Mouse (Mus musculus): ENCODE measurements around the gene Paqr5.
A peak's percentile ranks its signal among the peaks of the same experiment; 100 is the strongest.

Paqr5 gene

DNA sequence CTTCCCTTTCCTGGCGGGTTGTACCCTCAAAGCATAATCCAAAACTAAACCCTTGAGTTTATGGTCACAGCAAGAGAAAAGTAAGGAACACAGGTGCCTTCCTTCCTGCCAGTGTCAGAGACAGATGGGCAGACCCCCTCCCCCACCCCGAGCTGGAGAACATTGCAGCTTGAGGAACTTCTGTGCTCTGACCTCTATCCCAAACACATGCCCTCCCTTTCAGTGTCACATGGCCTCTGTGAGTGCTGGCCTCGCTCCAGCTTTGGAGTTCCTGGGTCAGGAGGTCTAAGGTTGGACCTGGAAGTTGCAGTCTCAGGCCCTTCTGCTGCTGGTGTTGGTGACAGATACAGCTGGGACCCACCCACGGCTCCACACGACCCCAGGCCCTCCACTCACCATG, 65.9 kb downstream of the Paqr5 start:
- no peak for DNase-seq (ENCODE audit: extremely low spot score, low read depth, low spot score)

DNA sequence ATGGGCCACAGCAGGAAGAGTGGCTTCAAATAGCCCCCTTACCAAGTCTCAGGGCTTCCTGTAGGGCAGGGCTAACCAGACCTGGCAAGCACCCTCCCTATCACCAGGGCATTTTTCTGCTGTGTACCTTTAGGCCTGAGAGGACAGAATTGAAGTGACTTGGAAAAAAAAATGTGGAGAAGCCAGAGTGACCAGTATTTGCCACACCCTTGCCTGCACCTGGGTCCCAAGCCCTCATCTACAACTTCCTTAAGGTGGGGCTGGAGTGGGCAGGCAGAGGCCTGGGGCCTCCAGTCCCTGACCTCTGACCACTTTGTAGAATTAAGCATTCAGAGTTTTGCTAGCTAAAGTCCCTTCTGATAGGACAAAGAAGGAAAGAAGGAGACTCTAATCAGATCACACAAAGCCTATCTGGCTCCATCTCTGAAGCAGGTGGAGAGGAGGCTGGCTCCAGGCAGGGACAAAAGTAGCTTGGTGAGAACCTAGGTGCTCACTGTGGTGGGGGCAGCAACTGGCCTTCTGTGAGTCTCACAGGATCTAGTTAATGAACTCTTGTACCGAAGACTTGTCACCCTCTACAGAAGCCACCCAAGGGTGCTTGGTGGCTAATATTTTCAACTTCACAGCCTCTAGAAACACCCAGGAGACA, 66.6 kb downstream of the Paqr5 start:
- DNase-seq (ENCODE audit: extremely low spot score, low read depth, low spot score): no peak

DNA sequence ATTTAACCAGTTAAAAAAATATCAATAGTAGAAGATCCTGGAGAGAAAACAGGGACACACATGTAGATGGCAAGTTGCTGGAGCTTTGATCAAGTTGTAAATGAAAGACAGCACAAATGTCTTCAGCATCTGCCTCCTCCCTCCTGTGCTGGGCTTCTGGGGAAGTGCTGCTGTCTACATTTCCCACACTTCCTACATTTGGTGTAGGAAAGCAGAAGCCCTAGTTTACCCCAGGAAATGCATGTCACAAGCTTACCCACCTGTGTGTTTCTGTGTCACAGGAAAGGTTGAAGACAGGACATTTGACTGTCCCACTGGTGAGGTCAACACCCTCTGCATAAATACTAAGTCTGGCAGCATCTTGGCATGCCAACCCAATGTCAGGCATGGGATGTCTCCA, 71.9 kb downstream of the Paqr5 start:
- no peak for DNase-seq (ENCODE audit: extremely low spot score, low read depth, low spot score)

DNA sequence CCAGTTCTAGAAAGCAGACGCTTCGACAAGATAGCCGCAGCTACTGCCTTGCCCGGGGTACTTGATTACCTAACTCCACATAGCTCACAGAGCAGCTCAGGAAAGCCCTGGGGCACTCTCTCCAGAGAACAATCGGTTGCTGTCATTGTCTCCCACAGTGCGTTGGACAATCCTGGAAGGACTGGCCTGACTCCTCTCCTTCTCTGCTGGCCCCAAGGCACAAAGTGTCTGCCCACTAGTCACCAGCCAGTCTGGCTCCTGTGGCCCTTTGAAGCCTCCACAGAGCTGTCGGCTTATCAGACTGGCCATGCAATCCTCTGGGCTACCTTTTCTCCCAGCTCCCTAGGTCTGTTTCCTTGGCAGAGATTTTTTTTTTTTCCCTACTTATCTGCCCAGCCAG, 74.4 kb downstream of the Paqr5 start:
- no peak for DNase-seq (ENCODE audit: extremely low spot score, low read depth, low spot score)

DNA sequence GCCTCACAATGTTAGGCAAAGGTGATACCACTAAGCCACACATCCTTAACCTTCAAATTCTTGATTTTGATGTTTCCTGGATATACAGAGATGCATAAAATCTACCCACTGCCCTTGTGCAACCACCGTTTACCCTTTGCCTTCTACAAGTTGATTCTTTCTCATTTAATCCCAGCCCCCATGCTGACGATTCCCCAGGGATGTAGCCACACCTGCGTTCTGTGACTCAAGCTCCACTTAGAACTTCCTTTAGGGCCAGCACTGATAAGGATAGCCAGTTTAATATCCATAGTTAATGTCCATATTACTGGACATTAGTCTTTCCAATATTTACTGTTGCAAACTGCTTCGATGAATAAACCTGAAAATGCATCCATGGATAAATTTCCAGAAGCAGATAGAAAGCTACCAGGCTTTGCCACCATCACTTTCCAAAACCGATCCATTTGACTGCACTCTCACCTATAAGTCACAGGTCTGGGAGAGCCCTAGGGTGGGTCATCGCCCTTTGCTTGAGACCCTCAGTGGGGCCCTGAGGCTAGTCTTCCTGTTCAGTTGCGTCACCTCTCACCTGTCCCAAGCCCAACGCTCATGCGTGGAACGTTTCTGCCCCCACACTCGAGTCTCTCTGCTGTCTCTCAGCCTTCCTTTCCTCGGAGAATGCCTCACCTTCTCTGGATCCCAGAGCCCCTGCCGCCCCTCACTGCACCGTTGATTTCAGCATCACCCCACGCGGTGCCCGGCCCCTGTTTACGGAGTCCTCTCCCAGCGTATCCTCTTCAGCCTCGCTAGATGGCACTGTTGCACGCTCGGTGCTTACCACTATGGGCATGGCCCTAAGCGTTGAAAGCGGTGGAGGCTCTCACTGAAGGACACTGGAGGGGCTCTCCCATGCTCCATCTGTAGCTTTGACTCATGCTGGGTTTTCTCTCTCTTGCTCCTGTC, 79.0 kb downstream of the Paqr5 start:
- peak; percentile 84 for DNase-seq (ENCODE audit: extremely low spot score, low read depth, low spot score)

DNA sequence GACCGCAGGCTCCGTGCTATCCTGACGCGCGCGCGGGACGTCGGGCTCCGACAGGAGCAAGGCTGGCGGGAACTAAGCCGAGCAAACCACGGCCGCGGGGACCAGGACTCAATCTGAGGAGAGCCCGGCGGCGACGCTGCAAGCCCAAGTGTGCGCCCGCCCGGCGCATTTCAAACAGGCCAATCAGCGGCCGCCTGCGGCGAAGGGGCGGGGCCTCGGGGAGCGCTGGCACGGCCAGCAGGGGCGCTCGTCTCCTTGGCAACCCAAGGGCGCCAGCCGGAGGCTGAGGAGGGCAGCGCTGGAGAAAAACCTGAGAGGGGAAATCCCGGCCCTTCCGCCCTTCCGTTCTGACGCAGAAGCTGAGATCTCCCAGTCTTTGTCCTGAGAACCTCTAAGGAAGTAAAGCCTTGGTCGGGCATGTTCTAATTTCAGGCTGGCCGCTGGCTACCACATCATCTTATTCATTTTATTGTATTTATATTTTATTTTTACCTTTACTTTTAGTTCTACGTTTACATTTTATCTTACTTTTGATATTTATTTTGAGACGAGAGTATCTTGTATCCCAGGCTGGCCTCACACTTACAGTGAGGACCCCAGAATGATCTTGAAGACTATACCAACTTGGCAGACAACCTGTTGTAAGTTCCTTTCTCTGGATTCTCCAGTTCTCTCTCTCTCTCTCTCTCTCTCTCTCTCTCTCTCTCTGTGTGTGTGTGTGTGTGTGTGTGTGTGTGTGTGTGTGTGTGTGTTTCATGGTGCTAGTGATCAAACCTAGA, 79.8 kb downstream of the Paqr5 start, which contains the start of gene Kif23:
TSS of gene Kif23 (minus strand) at position 152 of the 779 bp plus-strand sequence.
- peak; percentile 89 for DNase-seq (ENCODE audit: extremely low spot score, low read depth, low spot score)

DNA sequence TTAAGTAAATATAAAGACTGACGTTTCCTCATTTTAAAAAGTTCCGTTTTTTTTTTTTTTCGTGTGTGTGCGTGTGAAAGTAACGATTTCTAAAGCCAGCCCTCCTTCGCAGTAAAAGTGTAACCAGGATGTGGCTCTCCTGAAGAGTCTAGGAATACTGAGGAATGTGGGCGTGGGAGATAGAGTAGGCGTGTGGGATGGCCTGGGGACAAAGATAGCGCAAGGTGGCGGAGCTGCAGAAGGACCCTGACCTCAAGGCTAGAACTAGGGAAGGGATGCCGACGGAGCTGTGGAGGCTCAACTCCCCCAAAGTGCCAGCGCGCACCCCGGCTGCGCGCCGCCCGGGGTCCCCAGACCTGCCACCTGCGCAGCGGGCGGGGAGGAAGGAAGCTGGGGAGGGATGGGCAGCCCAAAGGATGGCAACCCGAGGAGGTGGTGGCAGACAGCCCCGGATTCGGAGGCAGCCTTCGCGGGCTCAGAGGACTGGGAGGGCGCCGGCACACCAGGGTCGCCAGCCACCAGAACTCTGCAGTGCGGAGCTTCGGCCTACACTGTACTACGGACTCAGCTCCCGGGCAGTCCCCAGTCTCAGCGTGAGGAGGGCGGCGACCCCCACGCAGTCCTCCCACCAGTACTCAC, 80.6 kb downstream of the Paqr5 start:
- no peak for DNase-seq (ENCODE audit: extremely low spot score, low read depth, low spot score)

DNA sequence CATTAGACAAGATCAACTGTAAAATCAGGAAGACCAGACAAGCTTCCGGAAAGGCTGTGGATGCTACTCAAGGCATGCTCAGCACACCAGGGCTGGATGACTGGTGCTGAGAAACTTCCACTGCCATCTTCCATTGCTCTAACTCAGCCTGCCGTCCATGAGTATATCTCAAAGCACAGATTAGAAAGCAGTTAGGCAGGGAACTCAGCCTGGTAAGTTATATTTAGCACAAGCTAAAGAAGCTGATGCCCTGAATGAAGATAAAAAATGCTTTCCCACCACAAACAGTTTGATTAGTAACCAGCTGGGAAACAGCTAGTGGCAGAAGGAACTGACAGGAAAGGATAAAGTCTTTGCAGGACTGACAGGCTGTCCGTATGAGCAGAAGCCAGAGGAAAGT, 85.6 kb downstream of the Paqr5 start:
- no peak for DNase-seq (ENCODE audit: extremely low spot score, low read depth, low spot score)

DNA sequence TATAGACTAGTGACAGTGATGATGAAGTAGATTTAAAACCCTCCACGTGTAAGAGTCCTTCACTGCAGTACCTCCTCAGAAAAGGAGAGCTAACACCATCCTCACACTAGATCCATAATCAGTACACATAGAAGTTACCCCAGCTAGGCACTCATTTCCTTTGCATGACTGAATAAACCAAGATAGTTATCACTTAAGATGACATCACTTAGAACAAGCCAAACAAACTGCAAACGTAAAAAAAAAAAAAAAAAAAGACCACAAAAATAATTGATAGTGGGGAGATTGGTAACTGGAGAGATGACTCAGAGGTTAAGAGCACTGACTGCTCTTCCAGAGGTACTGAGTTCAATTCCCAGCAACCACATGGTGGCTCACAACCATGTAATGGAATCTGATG, 93.3 kb downstream of the Paqr5 start:
- DNase-seq (ENCODE audit: extremely low spot score, low read depth, low spot score): no peak

DNA sequence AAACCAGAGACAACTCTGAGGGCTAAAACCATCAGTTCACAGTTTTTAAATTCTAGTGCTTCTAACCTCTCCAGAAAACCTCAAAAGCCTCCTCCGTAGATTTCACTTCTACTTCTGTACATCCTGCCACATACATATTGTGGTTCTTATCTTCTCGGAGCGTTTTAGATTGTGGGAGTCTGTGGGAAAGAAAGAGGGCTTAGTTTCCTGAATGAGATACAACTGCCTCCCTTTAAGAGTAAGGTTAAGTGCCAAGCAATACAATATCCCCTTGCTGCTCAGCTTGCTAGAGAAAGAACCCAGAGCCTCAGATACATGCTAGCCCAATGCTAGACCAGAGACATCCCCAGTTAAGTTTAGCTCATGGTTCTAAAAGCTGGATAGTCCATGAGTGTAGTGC, 94.6 kb downstream of the Paqr5 start:
- no peak for DNase-seq (ENCODE audit: extremely low spot score, low read depth, low spot score)

DNA sequence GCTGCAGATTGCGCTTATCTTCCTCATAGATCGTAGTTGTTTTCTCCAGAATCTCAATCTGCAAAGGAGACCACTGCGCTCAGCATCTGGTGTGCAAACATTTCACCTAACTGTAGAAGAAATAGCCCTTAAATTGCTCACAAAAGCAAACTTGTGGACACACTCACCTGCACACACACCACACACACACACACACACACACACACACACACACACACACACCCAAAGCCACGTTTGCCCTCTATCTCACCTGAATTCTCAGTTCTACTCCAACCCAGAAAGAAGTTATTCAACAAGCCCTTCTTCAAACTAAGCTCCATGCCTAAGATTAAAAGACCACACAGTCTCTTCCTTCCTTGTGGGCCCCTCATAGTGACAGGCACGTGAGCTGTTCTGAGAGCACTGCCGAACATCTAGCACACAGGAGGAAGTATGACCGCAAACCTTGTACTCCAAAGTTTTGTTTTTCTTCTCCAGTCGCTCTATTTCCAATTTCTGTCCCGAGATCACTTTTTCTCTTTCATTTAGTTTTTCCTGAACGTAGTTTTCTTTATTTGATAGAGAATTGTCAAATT, 101.5 kb downstream of the Paqr5 start:
- DNase-seq (ENCODE audit: extremely low spot score, low read depth, low spot score): no peak

DNA sequence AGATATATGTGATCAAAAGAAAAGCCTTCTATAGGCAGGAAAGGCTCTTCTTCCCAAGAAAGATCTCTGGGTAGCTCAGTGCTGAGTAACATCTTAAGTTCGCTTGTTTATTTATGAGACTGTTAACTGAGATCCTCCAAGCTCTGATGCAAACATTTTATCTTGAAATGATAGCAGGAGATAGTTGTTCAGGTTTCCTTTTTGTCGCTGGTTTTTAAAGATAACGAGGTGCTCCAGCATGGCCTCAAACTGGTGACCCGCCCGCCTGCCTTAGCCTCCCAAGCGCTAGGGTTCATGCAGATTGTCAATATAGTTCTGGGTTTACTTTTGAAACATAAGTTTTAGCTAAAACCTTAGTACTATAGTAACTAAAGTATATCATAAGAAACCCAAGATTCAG, 106.3 kb downstream of the Paqr5 start:
- no peak for DNase-seq (ENCODE audit: extremely low spot score, low read depth, low spot score)

DNA sequence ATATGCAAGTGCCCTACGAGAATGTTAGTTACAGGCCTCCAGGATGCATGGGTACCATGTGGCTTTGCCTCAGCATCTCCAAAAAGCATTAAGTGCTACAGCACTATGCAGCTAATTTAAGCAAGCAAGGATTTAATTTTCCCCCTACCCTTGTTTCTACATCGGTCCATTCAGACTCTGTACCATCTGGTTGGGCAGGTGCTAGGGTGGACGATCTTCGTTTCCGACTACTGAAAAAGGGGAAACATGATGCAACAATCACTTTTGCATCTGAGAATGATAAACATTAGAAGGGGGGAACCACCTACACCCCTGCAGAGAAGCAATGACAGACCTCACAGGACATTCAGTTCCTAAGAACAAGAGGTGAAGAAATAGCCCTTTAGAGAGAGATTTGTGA, 107.2 kb downstream of the Paqr5 start:
- no peak for DNase-seq (ENCODE audit: extremely low spot score, low read depth, low spot score)

DNA sequence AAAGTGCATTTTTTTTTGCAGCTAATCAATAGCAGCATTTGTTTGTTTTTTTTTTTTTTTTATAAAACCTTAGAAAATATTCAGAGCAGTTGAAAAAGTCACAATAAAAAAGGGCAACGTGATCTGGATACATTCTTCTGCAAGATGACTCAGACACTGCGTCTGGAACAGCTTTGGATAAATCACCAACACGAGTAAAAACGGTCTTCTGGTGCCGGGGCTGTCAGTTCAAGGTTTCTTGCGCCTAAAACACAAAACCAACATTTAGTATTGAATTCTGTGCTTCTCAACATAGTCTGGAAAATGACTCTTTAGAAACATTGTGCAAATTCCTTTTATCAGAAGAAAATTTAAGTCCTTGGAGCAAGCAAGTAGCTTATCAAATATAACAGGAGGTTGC, 109.2 kb downstream of the Paqr5 start:
- DNase-seq (ENCODE audit: extremely low spot score, low read depth, low spot score): no peak

DNA sequence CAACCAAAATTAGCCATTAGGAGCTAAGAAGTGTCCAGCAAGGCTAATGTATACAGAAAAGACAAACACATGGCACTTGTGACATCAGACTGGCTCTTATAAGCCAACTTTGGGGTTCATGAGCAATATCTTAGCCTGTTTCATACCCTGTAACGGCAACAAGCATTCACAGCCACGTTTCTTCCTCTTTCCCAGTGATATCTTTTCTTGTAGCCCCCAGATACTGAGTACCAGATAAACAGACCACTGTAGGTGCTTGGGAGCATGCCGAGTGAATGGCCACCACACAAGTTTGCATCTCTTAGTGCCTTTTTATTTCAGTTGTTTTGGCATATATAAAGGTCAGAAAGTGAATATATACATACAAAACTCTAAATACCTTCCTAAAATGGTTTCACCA, 109.7 kb downstream of the Paqr5 start:
- DNase-seq (ENCODE audit: extremely low spot score, low read depth, low spot score): no peak

DNA sequence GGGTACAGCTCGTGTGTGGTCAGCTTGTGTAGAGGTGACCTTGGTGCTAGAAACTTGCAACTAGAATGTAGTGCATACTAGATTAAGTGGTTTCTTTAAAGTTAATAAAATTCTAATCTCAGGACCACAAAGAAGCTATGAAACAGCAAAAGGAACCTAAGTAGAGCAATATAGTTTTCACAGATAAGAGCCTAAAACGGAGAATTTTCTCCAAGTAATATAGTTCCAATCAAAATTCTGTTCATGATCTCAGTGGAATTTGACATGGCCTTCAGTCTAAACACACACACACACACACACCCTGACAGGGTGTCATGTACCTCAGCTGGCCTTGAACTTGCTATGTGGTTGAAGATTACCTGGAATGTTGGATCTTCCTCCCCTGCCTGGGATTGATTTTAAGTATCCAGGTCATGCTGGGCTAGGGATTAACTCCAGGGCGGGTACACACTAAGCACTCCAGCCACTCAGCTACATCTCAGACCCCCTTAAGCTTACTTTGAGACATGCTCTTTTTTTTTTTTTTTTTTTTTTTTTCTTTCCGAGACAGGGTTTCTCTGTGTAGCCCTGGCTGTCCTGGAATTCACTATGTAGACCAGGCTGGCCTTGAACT, 111.2 kb downstream of the Paqr5 start:
- no peak for DNase-seq (ENCODE audit: extremely low spot score, low read depth, low spot score)

DNA sequence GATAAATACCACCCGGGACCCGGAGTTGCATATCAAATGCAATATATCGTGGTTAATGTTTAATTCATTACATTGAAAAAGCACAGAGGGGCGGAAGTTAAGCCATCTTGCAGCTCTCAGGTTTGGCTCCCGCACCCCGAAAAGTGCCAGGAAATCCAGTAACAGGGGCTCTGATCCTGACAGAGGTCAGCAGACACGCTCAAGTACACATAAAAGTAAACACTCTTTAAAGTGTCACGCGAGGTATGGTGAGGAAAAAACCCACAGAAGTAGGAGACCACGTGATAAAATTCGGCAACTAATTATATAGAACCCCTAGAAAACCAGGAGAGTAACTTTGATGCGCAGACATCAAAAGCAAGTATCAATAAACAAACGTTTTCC, 111.7 kb downstream of the Paqr5 start:
- no peak for DNase-seq (ENCODE audit: extremely low spot score, low read depth, low spot score)

DNA sequence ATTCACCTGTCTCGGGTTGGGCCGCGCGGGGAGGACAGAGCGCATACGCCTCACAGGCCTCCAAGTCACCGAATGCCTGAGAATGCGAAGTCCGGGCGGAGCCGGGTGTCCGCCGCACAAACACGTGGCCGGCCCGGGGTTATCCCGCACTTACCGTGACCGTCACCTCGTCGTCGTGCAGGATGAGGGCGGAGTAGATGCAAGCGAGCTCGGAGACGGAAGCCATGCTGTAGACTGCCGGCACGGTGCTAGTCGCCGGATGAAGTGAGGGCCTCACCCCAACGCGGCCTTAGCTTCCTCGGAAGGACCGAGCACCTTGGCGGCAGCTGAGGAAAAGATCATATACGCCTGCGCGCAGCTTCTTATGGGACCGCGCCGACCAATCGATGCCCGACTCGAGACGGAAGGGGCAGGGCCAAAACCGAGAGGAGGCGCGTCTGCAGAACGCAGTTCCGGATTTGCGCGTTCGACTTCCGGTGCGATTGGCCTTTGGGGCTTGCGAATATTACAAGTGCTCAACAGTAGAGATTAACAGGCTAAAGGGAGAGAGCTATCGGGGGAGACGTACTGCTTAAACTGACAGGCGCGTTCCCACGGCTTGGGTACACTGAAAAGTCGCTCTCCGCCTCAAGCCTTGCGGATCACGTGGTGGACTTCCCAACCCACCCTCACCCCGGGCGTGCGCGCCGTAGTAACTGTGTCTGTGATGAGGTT, 112.3 kb downstream of the Paqr5 start, which contains the start of gene Rplp1:
TSS of gene Rplp1 (minus strand) at position 340 of the 714 bp plus-strand sequence.
- peak; percentile 90 for DNase-seq (ENCODE audit: extremely low spot score, low read depth, low spot score)

DNA sequence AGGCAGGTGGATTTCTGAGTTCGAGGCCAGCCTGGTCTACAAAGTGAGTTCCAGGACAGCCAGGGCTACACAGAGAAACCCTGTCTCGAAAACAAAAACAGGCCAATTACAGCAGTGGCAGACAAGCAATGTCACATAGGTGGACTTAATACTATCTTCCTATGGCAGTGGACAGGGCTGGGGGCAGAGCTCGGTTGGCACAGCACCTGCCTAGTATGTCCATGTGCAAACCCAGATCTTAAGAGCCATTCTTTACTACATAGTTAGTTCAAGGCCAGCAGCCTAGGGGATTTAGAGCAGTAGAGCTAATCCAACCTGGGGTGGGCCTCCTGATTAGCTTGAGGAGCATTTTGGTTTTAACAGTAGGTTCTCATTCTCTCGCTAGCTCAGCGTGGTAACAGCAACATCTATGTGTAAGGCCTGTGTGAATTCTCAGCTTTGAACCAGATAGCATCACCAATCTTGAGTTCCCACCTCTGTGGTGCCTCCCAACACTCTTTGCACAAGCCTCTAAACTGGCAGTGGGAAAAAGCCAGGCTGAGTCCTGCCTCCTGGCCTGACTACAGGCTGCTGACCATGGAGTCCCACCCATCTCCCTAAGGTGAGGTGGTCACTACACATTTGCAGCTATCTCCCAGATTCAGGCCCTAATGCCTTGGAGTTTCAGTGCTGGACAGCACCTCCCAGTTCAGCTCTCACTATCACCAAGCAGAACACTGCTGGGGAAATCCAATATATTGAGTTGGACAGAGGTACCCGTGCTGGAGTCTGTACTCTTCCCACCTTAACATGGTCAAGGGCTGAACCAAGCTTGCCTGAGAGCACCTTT, 115.1 kb downstream of the Paqr5 start:
- no peak for DNase-seq (ENCODE audit: extremely low spot score, low read depth, low spot score)

All from hindlimb bud, embryonic 11.5 days (tissue).